Mouse (Mus musculus) stomach, postnatal 0 days (tissue): ENCODE results near the gene Tes3-ps.

Source experiments
- CTCF ChIP-seq: IDR thresholded peaks from 2 replicates; pipeline ENCODE4 v1.5.1; 2016; ENCODE audit warnings: antibody characterized with exemption, low read depth, mild to moderate bottlenecking, moderate library complexity
- EP300 ChIP-seq: optimal IDR thresholded peaks from 2 replicates; pipeline ENCODE3; 2016; ENCODE audit warnings: antibody characterized with exemption

- no peak for TF ChIP-seq CTCF
- no peak for TF ChIP-seq EP300
These were observed 22.8 kb upstream of the Tes3-ps start for GRCm38 (mm10) chr13:49470319-49470718.
